Mouse (Mus musculus): ENCODE results near the gene Cdc25b. TPM values are rescaled to one million over a fixed set of nuclear protein-coding genes. Genes with fewer than 3 reads are reported as not detected.
A peak's percentile ranks its signal among the peaks of the same experiment; 100 is the strongest.

Cdc25b gene
- polyA plus RNA-seq, 1 experiment from 2014 or later: 115 TPM

DNA sequence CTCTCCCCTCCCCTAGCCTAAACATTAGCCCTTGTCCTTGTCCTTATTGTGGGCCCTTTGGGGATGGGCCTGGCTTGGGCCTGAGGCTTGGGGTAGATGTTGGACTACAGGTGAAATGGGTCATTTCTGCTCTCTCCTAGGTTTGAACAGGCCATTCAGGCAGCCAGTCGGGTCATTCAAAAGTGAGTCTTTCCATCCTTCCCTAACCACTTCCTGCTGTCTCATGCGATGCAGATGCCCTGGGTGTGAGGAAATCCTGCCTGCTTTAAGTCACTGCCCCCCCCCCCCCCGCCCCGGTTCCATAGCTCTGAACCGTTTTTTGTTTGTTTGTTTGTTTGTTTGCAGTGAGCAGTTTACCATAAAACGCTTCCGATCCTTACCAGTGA, 4.2 kb downstream of the Cdc25b start:
- H3K4me3 ChIP-seq (ENCODE audit: low read depth, low read length): no peak overlapping the region

DNA sequence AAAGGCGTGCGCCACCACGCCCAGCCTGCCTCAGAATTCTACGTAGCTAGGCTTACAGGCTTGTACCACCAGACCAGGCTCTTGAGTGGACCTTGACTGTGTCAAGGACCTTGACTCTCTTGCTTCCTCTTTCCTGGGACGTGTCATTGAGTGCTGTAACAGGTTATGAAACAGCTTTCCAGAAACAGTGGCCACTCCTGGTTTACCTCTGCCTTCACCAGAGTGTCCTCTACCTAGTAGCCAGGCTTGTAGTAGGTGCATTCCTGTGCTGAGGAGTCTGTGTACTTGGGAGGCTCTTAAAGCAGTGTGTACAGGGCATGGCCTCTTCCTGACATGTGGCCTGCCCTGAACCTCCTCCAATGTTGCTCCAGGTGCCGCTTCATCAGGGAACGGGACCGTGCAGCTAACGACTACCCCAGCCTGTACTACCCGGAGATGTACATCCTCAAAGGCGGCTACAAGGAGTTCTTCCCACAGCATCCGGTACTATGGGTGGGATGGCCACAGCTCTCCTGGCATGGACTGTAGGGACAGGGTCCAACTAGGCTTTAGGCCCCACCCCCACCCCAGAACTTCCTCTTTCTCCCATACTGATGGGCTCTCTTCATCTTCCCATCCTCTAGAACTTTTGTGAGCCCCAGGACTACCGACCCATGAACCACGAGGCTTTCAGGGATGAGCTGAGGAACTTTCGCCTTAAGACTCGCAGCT, 10.0 kb downstream of the Cdc25b start:
- no peaks in the 10 kb centered on the region for H3K4me1 ChIP-seq (ENCODE audit: control insufficient read depth, insufficient read depth, low read length)
- ATAC-seq (ENCODE audit: insufficient read depth, low FRiP score, low TSS enrichment) (0 out of 2 replicates have a peak, but pooled peaks have one; percentile 26), DNase-seq (ENCODE audit: low spot score) (no peak)
- H3K9ac ChIP-seq (ENCODE audit: low read length): no peak overlapping the region
- no peak overlapping the region for H3K4me3 ChIP-seq (ENCODE audit: low read depth, low read length)
- H3K4me2 ChIP-seq (ENCODE audit: low read depth): no peak overlapping the region
- no peak overlapping the region for H3K27ac ChIP-seq (ENCODE audit: low read depth, low read length)
- no peaks in the 10 kb centered on the region for H3K9me3 ChIP-seq (ENCODE audit: control insufficient read depth, low read length)
- 92% methylated on average over 16 of the region's 16 CpGs for WGBS
- no peaks in the 10 kb centered on the region for H3K27me3 ChIP-seq (ENCODE audit: control insufficient read depth, insufficient read depth, low read length)
- H3K36me3 ChIP-seq (ENCODE audit: control insufficient read depth, insufficient read depth, low read length): peaks cover 6% of the 10 kb centered on the region

More for the DNA sequence above, 4.2 kb downstream of the Cdc25b start:
- no peaks in the 10 kb centered on the region for H3K9me3 ChIP-seq (ENCODE audit: control insufficient read depth, low read length)
- H3K4me1 ChIP-seq (ENCODE audit: control insufficient read depth, insufficient read depth, low read length): peaks cover 23% of the 10 kb centered on the region
- peaks cover 8% of the 10 kb centered on the region for H3K36me3 ChIP-seq (ENCODE audit: control insufficient read depth, insufficient read depth, low read length)
- no peak overlapping the region for H3K9ac ChIP-seq (ENCODE audit: low read length)
- ATAC-seq (ENCODE audit: insufficient read depth, low FRiP score, low TSS enrichment) (no peak; the same call in 1 of the 2 replicates), DNase-seq (ENCODE audit: low spot score) (no peak)
- no peaks in the 10 kb centered on the region for H3K27me3 ChIP-seq (ENCODE audit: control insufficient read depth, insufficient read depth, low read length)
- 78% methylated on average over 7 of the region's 7 CpGs for WGBS
- peak overlapping the region; percentile 84 for H3K27ac ChIP-seq (ENCODE audit: low read depth, low read length)
- no peak overlapping the region for H3K4me2 ChIP-seq (ENCODE audit: low read depth)

DNA sequence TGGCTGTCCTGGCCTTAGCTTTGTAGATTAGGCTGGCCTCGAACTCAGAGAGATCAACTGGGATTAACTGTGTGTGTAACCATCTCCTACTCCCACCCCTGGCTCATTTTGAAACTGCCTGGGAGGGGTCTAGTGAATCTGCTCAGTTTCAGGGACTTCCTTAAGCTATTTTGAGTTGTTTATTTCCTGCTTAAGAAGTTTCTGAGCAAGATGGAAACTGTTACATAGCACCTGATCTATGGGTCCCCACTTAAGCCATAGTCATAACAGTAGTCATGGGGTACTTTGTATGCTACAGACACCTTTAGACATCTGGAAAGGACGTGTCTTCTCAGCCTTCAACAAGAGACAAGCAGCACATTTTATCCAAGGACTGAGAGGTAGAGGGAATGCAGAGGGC, 14.0 kb downstream of the Cdc25b start:
- H3K27ac ChIP-seq (ENCODE audit: low read depth, low read length): no peak overlapping the region
- no peaks in the 10 kb centered on the region for H3K4me1 ChIP-seq (ENCODE audit: control insufficient read depth, insufficient read depth, low read length)
- no peak overlapping the region for H3K4me2 ChIP-seq (ENCODE audit: low read depth)
- no peaks in the 10 kb centered on the region for H3K27me3 ChIP-seq (ENCODE audit: control insufficient read depth, insufficient read depth, low read length)
- H3K36me3 ChIP-seq (ENCODE audit: control insufficient read depth, insufficient read depth, low read length): no peaks in the 10 kb centered on the region; the same call in 1 of the 2 replicates
- ATAC-seq (ENCODE audit: insufficient read depth, low FRiP score, low TSS enrichment): no peak
- no peak overlapping the region for H3K9ac ChIP-seq (ENCODE audit: low read length)
- H3K9me3 ChIP-seq (ENCODE audit: control insufficient read depth, low read length): no peaks in the 10 kb centered on the region
- no peak for DNase-seq (ENCODE audit: low spot score)
- WGBS: 77% methylated on average over 2 of the region's 2 CpGs
- H3K4me3 ChIP-seq (ENCODE audit: low read depth, low read length): no peak overlapping the region

DNA sequence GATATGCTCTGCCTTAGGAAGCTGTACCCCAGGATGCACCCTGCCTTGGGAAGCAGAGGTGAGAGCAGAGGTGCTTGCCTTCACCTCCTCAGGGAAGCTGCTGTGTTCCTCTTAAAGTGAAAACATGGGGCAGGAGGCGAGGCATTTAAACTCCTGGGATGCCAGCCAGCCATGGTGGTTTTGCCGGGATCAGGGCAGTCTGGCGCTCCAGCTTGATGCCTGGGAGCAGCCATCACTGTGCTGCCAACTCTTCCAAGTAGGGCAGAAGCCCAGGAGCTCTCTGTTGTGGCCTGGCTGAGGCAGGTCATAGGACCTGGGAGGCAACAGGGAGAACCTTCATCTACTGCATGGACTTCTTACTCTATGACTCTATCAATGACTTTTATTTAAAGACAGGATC, 14.5 kb downstream of the Cdc25b start:
- 98% methylated on average over 3 of the region's 3 CpGs for WGBS
- no peaks in the 10 kb centered on the region; the same call in 1 of the 2 replicates for H3K36me3 ChIP-seq (ENCODE audit: control insufficient read depth, insufficient read depth, low read length)
- DNase-seq (ENCODE audit: low spot score) (no peak), ATAC-seq (ENCODE audit: insufficient read depth, low FRiP score, low TSS enrichment) (no peak)
- H3K4me2 ChIP-seq (ENCODE audit: low read depth): no peak overlapping the region
- no peak overlapping the region for H3K4me3 ChIP-seq (ENCODE audit: low read depth, low read length)
- H3K27ac ChIP-seq (ENCODE audit: low read depth, low read length): no peak overlapping the region
- H3K9me3 ChIP-seq (ENCODE audit: control insufficient read depth, low read length): no peaks in the 10 kb centered on the region
- no peaks in the 10 kb centered on the region for H3K4me1 ChIP-seq (ENCODE audit: control insufficient read depth, insufficient read depth, low read length)
- no peaks in the 10 kb centered on the region for H3K27me3 ChIP-seq (ENCODE audit: control insufficient read depth, insufficient read depth, low read length)
- no peak overlapping the region for H3K9ac ChIP-seq (ENCODE audit: low read length)

DNA sequence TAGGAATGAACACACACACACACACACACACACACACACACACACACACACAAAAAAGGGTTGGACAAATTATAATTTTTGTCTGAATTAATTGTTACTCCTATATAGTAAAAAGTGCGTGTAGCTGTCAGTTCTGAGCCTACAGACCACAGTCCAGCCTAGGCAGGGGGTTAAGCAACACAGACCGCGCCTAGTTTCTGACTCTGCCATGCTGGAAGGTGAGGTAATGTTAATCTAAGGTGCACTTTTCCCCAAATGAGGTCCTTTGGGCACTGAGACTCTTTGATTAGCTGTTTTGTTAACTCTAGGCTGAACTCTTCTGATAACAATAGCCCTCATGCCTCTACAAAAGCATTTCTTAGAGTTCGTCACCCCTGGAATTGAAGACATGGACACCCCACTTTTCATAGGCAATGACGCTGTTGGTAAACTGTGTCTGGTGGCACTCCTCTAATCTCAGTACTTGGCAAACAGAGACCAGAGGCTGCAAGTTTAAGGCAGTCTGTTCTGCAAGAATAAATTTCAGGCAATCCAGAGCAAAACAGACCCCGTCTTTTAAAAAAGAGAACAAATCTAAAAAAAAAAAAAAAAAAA, 17.2 kb downstream of the Cdc25b start:
- no peak overlapping the region for H3K27ac ChIP-seq (ENCODE audit: low read depth, low read length)
- H3K27me3 ChIP-seq (ENCODE audit: control insufficient read depth, insufficient read depth, low read length): no peaks in the 10 kb centered on the region
- no peak overlapping the region for H3K4me3 ChIP-seq (ENCODE audit: low read depth, low read length)
- no peak for DNase-seq (ENCODE audit: low spot score)
- no peak overlapping the region for H3K9ac ChIP-seq (ENCODE audit: low read length)
- no peaks in the 10 kb centered on the region for H3K4me1 ChIP-seq (ENCODE audit: control insufficient read depth, insufficient read depth, low read length)
- H3K4me2 ChIP-seq (ENCODE audit: low read depth): no peak overlapping the region
- no peaks in the 10 kb centered on the region for H3K9me3 ChIP-seq (ENCODE audit: control insufficient read depth, low read length)
- no peaks in the 10 kb centered on the region for H3K36me3 ChIP-seq (ENCODE audit: control insufficient read depth, insufficient read depth, low read length)
- ATAC-seq (ENCODE audit: insufficient read depth, low FRiP score, low TSS enrichment): no peak
- 90% methylated on average over 6 of the region's 6 CpGs for WGBS

DNA sequence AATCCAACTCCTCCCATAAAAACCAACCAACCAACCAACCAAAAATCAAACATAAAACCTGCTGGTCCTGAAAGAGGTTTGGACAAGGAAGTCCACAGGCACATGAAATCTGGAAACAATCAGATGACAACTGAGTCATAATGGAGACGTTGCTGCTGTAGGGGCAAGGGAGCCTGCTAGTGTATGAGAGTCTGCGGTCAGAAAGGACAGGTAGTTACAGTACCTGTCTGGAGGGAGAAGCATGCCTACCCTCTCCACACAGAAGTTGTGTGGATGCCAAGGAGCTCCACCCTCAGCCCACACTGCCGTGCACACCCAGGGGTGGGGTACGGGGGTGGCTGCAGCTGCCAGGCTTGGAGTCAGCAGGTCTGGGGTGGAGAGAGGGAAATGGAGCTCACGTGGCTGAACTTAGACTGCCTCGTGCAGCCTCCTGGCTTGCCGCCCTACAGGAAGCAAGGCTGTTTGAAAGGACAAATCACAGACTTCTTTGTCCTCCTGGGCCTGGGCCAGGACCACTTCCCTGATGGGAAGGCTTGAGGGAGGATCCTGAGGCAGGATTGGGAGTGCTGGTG, 17.7 kb downstream of the Cdc25b start:
- no peaks in the 10 kb centered on the region for H3K27me3 ChIP-seq (ENCODE audit: control insufficient read depth, insufficient read depth, low read length)
- H3K9ac ChIP-seq (ENCODE audit: low read length): no peak overlapping the region
- 63% methylated on average over 7 of the region's 7 CpGs for WGBS
- H3K4me2 ChIP-seq (ENCODE audit: low read depth): no peak overlapping the region
- DNase-seq (ENCODE audit: low spot score): no peak
- no peak overlapping the region for H3K4me3 ChIP-seq (ENCODE audit: low read depth, low read length)
- no peaks in the 10 kb centered on the region for H3K9me3 ChIP-seq (ENCODE audit: control insufficient read depth, low read length)
- ATAC-seq (ENCODE audit: insufficient read depth, low FRiP score, low TSS enrichment): no peak
- H3K36me3 ChIP-seq (ENCODE audit: control insufficient read depth, insufficient read depth, low read length): no peaks in the 10 kb centered on the region
- H3K4me1 ChIP-seq (ENCODE audit: control insufficient read depth, insufficient read depth, low read length): no peaks in the 10 kb centered on the region
- H3K27ac ChIP-seq (ENCODE audit: low read depth, low read length): no peak overlapping the region

DNA sequence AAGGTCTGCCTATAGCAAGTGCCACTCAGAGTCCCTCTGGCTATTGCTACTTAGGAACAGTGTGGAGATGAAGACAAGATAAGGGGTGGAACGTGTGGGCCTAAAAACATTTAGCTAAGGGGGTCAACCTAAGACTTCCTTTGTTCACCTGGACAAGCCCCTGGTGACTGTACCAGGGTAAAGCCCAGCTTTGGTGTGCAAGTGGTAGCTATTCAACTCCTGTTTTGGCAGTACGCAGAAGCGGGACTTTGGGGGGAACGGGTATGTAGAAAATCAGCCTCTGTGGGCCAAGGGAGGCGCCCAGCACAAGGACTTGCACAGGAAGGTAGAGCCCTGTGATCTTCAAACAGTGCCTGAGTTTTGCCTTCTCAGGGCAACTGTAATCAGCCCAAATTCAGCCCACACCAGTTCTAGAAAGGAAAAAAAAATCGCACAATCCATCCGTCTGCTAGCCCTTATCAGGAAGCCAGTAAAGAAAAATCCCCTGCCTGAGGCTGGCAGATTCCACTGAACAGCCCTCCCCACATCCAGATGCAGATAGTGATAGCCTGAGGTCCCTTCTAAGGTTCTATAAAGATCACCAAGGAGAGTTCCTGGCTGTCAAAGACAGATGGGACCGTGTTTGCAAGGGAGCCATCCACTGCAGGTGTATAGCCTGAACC, 18.9 kb downstream of the Cdc25b start:
- Histone ChIP-seq H3K4me2 (ENCODE audit: low read depth) (no peak overlapping the region), H3K36me3 (ENCODE audit: control insufficient read depth, insufficient read depth, low read length) (no peaks in the 10 kb centered on the region), H3K4me3 (ENCODE audit: low read depth, low read length) (no peak overlapping the region), H3K4me1 (ENCODE audit: control insufficient read depth, insufficient read depth, low read length) (peaks cover 1% of the 10 kb centered on the region; the same call in 1 of the 2 replicates), H3K9me3 (ENCODE audit: control insufficient read depth, low read length) (no peaks in the 10 kb centered on the region), H3K9ac (ENCODE audit: low read length) (no peak overlapping the region), H3K27ac (ENCODE audit: low read depth, low read length) (no peak overlapping the region), H3K27me3 (ENCODE audit: control insufficient read depth, insufficient read depth, low read length) (no peaks in the 10 kb centered on the region)
- DNase-seq (ENCODE audit: low spot score): no peak
- no peak for ATAC-seq (ENCODE audit: insufficient read depth, low FRiP score, low TSS enrichment)
- WGBS: 86% methylated on average over 8 of the region's 8 CpGs

DNA sequence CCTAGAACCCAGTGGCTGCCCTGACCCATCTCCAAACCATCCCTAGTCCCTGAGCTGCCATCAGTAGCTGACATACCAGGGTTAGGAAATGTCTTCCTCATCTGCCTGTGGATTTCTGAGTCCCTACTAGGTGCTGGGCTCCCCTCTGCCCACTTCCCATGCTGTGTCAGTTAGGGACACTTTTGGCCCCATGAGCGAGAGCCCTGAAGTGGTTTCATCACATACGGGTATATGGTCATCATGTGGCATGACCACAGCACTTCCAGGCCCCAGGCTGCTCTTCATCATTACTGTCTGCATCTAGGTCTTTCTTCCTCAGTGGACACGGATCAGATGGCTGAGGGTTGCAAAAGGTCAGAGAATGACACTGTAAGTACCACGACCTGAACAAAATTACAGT, 20.0 kb downstream of the Cdc25b start, which contains the start of gene Ap5s1:
Ap5s1 (plus strand) TSS at position 301 of the 400 bp plus-strand sequence.
- Histone ChIP-seq H3K4me1 (ENCODE audit: control insufficient read depth, insufficient read depth, low read length) (peaks cover 5% of the 10 kb centered on the region; the same call in 1 of the 2 replicates), H3K27ac (ENCODE audit: low read depth, low read length) (no peak within 1 kb of the TSS), H3K27me3 (ENCODE audit: control insufficient read depth, insufficient read depth, low read length) (no peaks in the 10 kb centered on the region), H3K9me3 (ENCODE audit: control insufficient read depth, low read length) (no peaks in the 10 kb centered on the region), H3K4me3 (ENCODE audit: low read depth, low read length) (no peak within 1 kb of the TSS), H3K36me3 (ENCODE audit: control insufficient read depth, insufficient read depth, low read length) (no peaks in the 10 kb centered on the region), H3K9ac (ENCODE audit: low read length) (no peak within 1 kb of the TSS), H3K4me2 (ENCODE audit: low read depth) (no peak within 1 kb of the TSS)
- no peak for ATAC-seq (ENCODE audit: insufficient read depth, low FRiP score, low TSS enrichment)
- DNase-seq (ENCODE audit: low spot score): no peak
- WGBS: 85% methylated on average over 4 of the region's 4 CpGs
